Mouse (Mus musculus): Measurements from ENCODE around the gene Rgs13. TPM values are rescaled to one million over a fixed set of nuclear protein-coding genes. Genes with fewer than 3 reads are reported as not detected.

The Rgs13 gene
- polyA plus RNA-seq, 1 experiment from 2014 or later: 0.12 TPM

DNA sequence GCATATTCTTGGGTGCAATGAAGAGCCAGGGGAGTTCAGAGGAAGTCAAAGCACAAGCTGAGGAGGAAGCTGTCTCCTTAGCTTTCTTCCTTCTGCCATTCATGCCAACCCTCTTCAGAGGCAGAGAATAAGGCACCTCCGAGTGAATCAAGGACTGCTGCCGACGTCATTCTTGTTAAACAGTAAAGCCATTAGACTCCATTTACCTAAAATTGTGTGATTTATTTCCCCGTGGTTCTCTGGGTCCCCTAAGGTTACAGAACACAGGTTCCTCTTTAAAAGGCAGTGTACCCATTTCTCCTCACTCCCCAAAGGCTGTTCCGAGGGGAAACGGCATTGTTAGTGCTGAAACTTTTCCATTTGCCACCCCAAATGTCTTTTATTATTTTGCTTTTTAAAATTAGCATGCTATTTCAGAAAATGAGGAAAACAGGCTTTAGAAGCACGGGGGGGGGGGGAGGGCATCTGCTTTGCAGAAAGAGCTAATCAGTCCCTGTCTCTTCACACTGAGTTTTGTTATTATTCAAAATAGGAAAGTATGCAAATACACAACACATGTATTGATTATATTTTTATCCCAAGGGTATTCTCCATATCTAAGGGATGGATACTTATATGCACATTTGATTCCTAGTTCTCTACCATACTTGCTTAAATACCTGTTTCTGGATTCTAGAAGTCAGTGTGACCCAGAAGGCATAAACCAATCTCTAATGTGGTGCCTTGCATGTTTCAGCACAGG lies 9.7 kb upstream of the Rgs13 start:
- Histone ChIP-seq H3K9ac (ENCODE audit: low read length) (no peak overlapping the region), H3K4me1 (ENCODE audit: control insufficient read depth, insufficient read depth, low read length) (no peaks in the 10 kb centered on the region), H3K27ac (ENCODE audit: low read length) (no peak overlapping the region), H3K9me3 (replicated peaks; ENCODE audit: control insufficient read depth, low read length) (no peaks in the 10 kb centered on the region), H3K36me3 (ENCODE audit: control insufficient read depth, insufficient read depth, low read length) (no peaks in the 10 kb centered on the region), H3K4me3 (replicated peaks; ENCODE audit: low read length) (no peak overlapping the region), H3K4me2 (ENCODE audit: low read depth, low read length) (no peak overlapping the region), H3K27me3 (ENCODE audit: control insufficient read depth, insufficient read depth, low read length) (no peaks in the 10 kb centered on the region)
- 62% methylated on average over 7 of the region's 7 CpGs for WGBS
- no peak for ATAC-seq (ENCODE audit: insufficient read depth, low FRiP score)

DNA sequence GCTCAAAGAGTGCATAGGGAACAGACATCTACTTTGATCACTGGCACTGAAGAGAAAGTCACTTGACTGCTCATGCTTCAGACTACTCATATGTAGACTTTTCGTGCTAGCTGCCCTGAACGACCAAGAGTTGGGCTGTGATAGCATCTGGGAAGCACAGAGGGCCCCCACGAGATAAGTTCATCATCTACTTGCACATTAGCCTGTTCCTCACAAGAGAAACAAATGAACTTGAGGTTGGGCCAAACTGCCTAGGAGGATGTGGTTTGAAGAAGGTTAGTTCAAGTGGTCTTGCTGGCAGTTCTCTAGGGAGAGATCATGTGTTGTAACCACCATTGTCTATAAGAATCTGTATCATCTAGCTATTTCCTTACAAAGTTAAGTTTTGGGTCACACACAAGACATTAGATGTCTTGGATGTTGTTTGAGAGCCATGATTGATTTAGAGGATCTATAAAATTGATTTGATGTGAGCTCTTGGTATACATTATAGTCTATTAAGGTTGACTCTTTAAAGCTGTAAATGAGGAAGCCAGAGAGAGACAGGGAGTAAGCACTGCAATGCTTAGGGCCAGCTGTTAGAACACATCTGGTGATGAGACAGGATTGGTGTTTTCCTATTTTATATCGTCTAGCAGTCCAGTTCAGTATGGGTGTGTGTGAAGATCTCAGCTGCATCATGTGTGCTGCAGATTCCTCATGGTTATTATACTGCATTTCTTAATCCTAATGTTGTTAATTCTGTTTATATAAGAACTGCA lies 8.0 kb upstream of the Rgs13 start:
- Histone ChIP-seq H3K4me2 (ENCODE audit: low read depth, low read length) (no peak overlapping the region), H3K9ac (ENCODE audit: low read length) (no peak overlapping the region), H3K9me3 (replicated peaks; ENCODE audit: control insufficient read depth, low read length) (no peaks in the 10 kb centered on the region), H3K36me3 (ENCODE audit: control insufficient read depth, insufficient read depth, low read length) (no peaks in the 10 kb centered on the region), H3K4me1 (ENCODE audit: control insufficient read depth, insufficient read depth, low read length) (no peaks in the 10 kb centered on the region), H3K4me3 (replicated peaks; ENCODE audit: low read length) (no peak overlapping the region), H3K27ac (ENCODE audit: low read length) (no peak overlapping the region), H3K27me3 (ENCODE audit: control insufficient read depth, insufficient read depth, low read length) (no peaks in the 10 kb centered on the region)
- 57% methylated on average over 4 of the region's 4 CpGs for WGBS
- ATAC-seq (ENCODE audit: insufficient read depth, low FRiP score): no peak

DNA sequence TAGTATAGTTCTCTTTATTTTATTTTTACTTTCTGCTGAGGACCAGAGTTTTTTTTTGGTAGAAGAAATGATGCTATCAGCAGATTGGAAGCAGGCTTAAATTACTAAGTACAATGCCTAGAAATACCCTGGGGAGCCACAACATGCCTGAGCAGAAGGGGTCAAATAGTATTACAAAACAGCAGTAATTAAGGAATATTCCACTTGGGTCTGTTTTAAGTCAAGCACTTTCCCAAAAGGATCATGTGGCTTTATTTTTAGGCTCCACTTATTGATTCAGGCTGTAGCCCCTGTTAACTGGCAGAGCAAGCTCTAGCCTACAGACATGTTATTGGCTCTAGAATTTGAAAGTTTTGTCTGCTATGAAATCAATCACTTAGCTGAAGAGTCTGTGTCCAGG lies 6.5 kb upstream of the Rgs13 start:
- Histone ChIP-seq H3K36me3 (ENCODE audit: control insufficient read depth, insufficient read depth, low read length) (no peaks in the 10 kb centered on the region), H3K4me3 (replicated peaks; ENCODE audit: low read length) (no peak overlapping the region), H3K27ac (ENCODE audit: low read length) (no peak overlapping the region), H3K4me2 (ENCODE audit: low read depth, low read length) (no peak overlapping the region), H3K9me3 (replicated peaks; ENCODE audit: control insufficient read depth, low read length) (no peaks in the 10 kb centered on the region), H3K9ac (ENCODE audit: low read length) (no peak overlapping the region), H3K4me1 (ENCODE audit: control insufficient read depth, insufficient read depth, low read length) (no peaks in the 10 kb centered on the region), H3K27me3 (ENCODE audit: control insufficient read depth, insufficient read depth, low read length) (no peaks in the 10 kb centered on the region)
- ATAC-seq (ENCODE audit: insufficient read depth, low FRiP score): no peak

DNA sequence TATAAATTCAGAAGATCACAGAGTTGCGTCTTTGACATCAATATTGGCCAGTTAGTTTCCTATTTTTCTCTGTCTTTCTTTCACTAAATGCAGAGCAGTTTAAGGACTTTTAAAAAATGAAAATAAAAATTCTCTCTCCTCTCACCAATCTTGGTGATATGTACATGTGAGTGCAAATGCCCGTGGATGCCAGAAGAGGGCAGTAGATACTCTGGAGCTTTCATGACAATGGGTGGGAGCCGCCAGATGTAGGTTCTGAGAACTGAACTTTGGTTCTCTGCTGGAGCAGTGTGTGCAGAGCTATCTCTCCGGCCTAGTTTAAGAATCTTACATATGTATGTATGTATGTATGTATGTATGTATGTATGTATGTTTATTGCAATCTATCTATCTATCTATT lies 2.4 kb upstream of the Rgs13 start:
- Histone ChIP-seq H3K9me3 (replicated peaks; ENCODE audit: control insufficient read depth, low read length) (no peaks in the 10 kb centered on the region), H3K4me2 (ENCODE audit: low read depth, low read length) (no peak overlapping the region), H3K36me3 (ENCODE audit: control insufficient read depth, insufficient read depth, low read length) (no peaks in the 10 kb centered on the region), H3K9ac (ENCODE audit: low read length) (no peak overlapping the region), H3K27me3 (ENCODE audit: control insufficient read depth, insufficient read depth, low read length) (no peaks in the 10 kb centered on the region), H3K4me1 (ENCODE audit: control insufficient read depth, insufficient read depth, low read length) (no peaks in the 10 kb centered on the region), H3K27ac (ENCODE audit: low read length) (no peak overlapping the region), H3K4me3 (replicated peaks; ENCODE audit: low read length) (no peak overlapping the region)
- no peak for ATAC-seq (ENCODE audit: insufficient read depth, low FRiP score)
- 89% methylated on average over 4 of the region's 4 CpGs for WGBS

DNA sequence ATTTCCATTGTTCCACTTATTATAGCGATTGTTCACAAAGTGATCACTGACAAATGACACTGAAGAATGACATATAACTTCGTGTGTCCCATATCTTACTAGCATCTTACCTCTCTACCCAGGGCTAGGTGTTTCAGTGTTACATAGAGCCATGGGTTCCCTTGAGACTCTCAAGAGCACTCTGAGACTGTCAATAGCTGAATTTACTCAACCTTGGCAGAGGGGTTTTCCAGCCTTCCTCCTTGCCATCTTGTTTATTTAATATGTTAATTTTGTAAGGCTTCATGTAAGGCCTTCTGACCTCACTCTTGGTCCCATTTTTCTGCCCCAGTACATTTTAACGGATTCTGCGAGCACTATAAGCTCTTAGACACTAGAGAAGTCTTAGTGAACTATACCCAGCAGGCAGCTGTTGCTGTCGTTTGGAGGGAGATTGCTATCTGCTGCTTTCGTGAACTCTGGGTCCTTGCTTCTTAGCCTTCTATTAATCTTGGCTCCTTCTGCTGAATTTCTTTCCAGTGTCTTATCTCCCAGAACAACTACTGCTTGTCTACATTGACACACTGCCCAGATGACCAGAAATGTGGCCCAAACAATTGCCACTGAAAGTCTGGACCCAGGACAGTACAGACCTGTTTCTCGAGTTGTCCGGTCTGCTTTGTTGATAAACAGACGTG lies 1.2 kb upstream of the Rgs13 start:
- H3K27me3 ChIP-seq (ENCODE audit: control insufficient read depth, insufficient read depth, low read length): no peaks in the 10 kb centered on the region
- H3K36me3 ChIP-seq (ENCODE audit: control insufficient read depth, insufficient read depth, low read length): no peaks in the 10 kb centered on the region
- ATAC-seq (ENCODE audit: insufficient read depth, low FRiP score): no peak
- H3K27ac ChIP-seq (ENCODE audit: low read length): no peak overlapping the region
- H3K4me3 ChIP-seq (replicated peaks; ENCODE audit: low read length): no peak overlapping the region
- no peaks in the 10 kb centered on the region for H3K4me1 ChIP-seq (ENCODE audit: control insufficient read depth, insufficient read depth, low read length)
- no peak overlapping the region for H3K4me2 ChIP-seq (ENCODE audit: low read depth, low read length)
- H3K9ac ChIP-seq (ENCODE audit: low read length): no peak overlapping the region
- no peaks in the 10 kb centered on the region for H3K9me3 ChIP-seq (replicated peaks; ENCODE audit: control insufficient read depth, low read length)
- 63% methylated on average over 9 of the region's 9 CpGs for WGBS

DNA sequence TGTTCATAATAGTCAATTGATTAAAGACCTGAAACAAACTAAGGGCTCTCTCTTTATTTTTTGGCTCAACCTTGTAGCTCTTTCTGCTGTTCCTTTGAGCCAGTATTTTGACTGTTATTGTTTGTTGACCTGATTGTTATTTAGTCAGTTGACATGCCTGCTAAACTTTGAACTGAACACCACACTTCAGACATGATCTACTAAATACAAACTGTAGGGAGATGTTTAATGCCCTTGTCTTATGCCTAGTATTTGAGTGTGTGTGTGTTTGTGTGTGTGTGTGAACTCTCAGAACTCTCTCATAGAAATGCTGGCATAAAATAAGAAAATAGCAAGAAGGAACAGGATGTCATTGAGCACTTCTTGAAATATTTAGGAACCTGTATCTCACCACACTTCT lies 448 bp upstream of the Rgs13 start:
- Histone ChIP-seq H3K4me2 (ENCODE audit: low read depth, low read length) (no peak overlapping the region), H3K27ac (ENCODE audit: low read length) (no peak overlapping the region), H3K4me1 (ENCODE audit: control insufficient read depth, insufficient read depth, low read length) (no peaks in the 10 kb centered on the region), H3K27me3 (ENCODE audit: control insufficient read depth, insufficient read depth, low read length) (no peaks in the 10 kb centered on the region), H3K9me3 (replicated peaks; ENCODE audit: control insufficient read depth, low read length) (no peaks in the 10 kb centered on the region), H3K9ac (ENCODE audit: low read length) (no peak overlapping the region), H3K4me3 (replicated peaks; ENCODE audit: low read length) (no peak overlapping the region), H3K36me3 (ENCODE audit: control insufficient read depth, insufficient read depth, low read length) (no peaks in the 10 kb centered on the region)
- ATAC-seq (ENCODE audit: insufficient read depth, low FRiP score): no peak

DNA sequence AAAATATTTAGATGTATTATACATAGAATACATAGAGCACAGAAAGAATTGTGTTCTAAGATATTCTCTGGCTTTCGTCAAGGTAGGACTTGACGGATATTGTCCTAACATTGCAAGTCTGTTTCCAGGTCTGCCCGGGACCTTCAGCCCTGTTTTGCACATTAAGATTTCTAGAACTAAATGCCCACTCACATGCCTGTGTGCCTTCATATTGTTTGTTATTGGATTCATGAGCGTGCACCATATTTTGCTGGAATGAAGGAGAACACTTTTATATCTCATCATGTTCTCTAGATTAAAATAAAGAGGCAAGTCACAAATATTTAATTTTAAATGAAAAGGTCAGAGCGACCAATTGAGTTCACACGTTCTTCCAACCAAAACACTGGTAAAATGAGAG lies 2.4 kb downstream of the Rgs13 start:
- no peak overlapping the region for H3K27ac ChIP-seq (ENCODE audit: low read length)
- no peaks in the 10 kb centered on the region for H3K9me3 ChIP-seq (replicated peaks; ENCODE audit: control insufficient read depth, low read length)
- H3K27me3 ChIP-seq (ENCODE audit: control insufficient read depth, insufficient read depth, low read length): no peaks in the 10 kb centered on the region
- no peaks in the 10 kb centered on the region for H3K4me1 ChIP-seq (ENCODE audit: control insufficient read depth, insufficient read depth, low read length)
- 77% methylated on average over 6 of the region's 6 CpGs for WGBS
- no peak for ATAC-seq (ENCODE audit: insufficient read depth, low FRiP score)
- H3K36me3 ChIP-seq (ENCODE audit: control insufficient read depth, insufficient read depth, low read length): no peaks in the 10 kb centered on the region
- H3K4me3 ChIP-seq (replicated peaks; ENCODE audit: low read length): no peak overlapping the region
- H3K4me2 ChIP-seq (ENCODE audit: low read depth, low read length): no peak overlapping the region
- H3K9ac ChIP-seq (ENCODE audit: low read length): no peak overlapping the region

DNA sequence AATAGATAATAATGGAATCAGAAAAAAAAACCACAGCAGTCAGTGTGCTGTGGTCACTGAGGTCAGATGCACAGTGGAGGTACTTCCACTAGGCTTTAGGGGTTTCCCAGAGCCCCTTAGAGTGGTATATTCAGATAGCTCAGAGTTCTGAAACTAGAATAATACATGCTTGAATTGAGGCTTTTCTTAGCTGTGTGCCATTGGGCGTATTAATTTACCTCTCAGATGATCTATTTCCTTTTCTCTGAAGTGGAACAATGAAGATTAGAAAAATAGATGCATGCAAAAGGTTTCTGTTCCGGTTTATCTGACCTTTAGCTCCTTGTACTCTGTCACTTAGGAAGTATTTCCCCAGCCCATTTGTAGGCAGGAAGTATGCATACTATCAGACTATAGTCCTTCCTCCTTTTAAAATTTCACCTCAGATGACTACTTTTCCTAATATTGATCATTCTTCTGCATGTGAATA lies 3.6 kb downstream of the Rgs13 start:
- no peak for ATAC-seq (ENCODE audit: insufficient read depth, low FRiP score)
- Histone ChIP-seq H3K9me3 (replicated peaks; ENCODE audit: control insufficient read depth, low read length) (no peaks in the 10 kb centered on the region), H3K27ac (ENCODE audit: low read length) (no peak overlapping the region), H3K4me2 (ENCODE audit: low read depth, low read length) (no peak overlapping the region), H3K4me3 (replicated peaks; ENCODE audit: low read length) (no peak overlapping the region), H3K36me3 (ENCODE audit: control insufficient read depth, insufficient read depth, low read length) (no peaks in the 10 kb centered on the region), H3K9ac (ENCODE audit: low read length) (no peak overlapping the region), H3K27me3 (ENCODE audit: control insufficient read depth, insufficient read depth, low read length) (no peaks in the 10 kb centered on the region), H3K4me1 (ENCODE audit: control insufficient read depth, insufficient read depth, low read length) (no peaks in the 10 kb centered on the region)
- WGBS: 74% methylated on average over 2 of the region's 2 CpGs

DNA sequence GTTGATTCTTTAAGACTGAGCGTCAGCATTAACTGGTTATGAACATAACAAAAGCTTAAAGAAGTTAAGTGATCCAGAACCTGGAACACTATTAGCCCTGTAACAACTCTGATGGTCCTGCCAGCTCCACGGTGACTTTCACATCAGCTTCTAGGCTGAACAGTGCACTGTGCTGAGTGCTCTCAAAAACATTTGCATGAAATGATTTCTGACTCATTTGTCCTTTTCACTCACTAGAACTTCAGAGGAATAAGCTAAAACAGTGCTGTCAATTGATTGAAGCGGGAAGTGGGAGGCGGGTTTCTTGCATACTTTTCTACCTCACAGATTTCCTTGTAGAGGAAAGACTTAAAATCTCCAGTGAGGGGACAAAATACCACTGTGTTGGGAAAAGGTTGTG lies 8.3 kb downstream of the Rgs13 start:
- Histone ChIP-seq H3K4me2 (ENCODE audit: low read depth, low read length) (no peak overlapping the region), H3K4me1 (ENCODE audit: control insufficient read depth, insufficient read depth, low read length) (no peaks in the 10 kb centered on the region), H3K4me3 (replicated peaks; ENCODE audit: low read length) (no peak overlapping the region), H3K9ac (ENCODE audit: low read length) (no peak overlapping the region), H3K36me3 (ENCODE audit: control insufficient read depth, insufficient read depth, low read length) (no peaks in the 10 kb centered on the region), H3K27me3 (ENCODE audit: control insufficient read depth, insufficient read depth, low read length) (no peaks in the 10 kb centered on the region), H3K9me3 (replicated peaks; ENCODE audit: control insufficient read depth, low read length) (no peaks in the 10 kb centered on the region), H3K27ac (ENCODE audit: low read length) (no peak overlapping the region)
- 82% methylated on average over 4 of the region's 4 CpGs for WGBS
- no peak for ATAC-seq (ENCODE audit: insufficient read depth, low FRiP score)

Measured in stomach, embryonic 16.5 days (tissue).